Mouse (Mus musculus) embryonic facial prominence, embryonic 14.5 days (tissue): ENCODE data around the gene Vmn1r76. TPM values are rescaled to one million over a fixed set of nuclear protein-coding genes. Genes with fewer than 3 reads are reported as not detected.

ENCODE experiments used
- ATAC-seq: fragments of 200-750 bp; cut with Nextera tagmentation; 2 replicates; pipeline ENCODE4 v1.8.0; 2017; ENCODE audit warnings: low read depth, moderate number of reproducible peaks, moderate TSS enrichment
- DNase-seq: peaks from one replicate; pipeline ENCODE4 v3.0.0-alpha.2; 2015; ENCODE audit warnings: low spot score
- H3K27ac ChIP-seq: fragments of 300-500 bp; sonication (generic); replicated peaks from 2 replicates; pipeline ENCODE4 v1.5.1; 2014; ENCODE audit warnings: low read depth, mild to moderate bottlenecking, low read length, moderate library complexity
- H3K27me3 ChIP-seq: fragments of 300-500 bp; sonication (generic); replicated peaks from 2 replicates; pipeline ENCODE4 v1.6.1; 2014; ENCODE audit warnings: low read length; ENCODE audit not compliant: control insufficient read depth, insufficient read depth
- H3K36me3 ChIP-seq: fragments of 300-500 bp; sonication (generic); 2 replicates; pipeline ENCODE4 v1.6.1; 2014; ENCODE audit warnings: low read length, mixed read lengths; ENCODE audit not compliant: control insufficient read depth, insufficient read depth
- H3K4me1 ChIP-seq: fragments of 300-500 bp; sonication (generic); 2 replicates; pipeline ENCODE4 v1.6.1; 2014; ENCODE audit warnings: antibody characterized with exemption, low read length; ENCODE audit not compliant: control insufficient read depth, insufficient read depth
- H3K4me2 ChIP-seq: fragments of 300-500 bp; sonication (generic); 2 replicates; pipeline ENCODE4 v1.6.1; 2014; ENCODE audit warnings: low read depth, mild to moderate bottlenecking, low read length, moderate library complexity, mixed read lengths
- H3K4me3 ChIP-seq: fragments of 300-500 bp; sonication (generic); 2 replicates; pipeline ENCODE4 v1.5.1; 2014; ENCODE audit warnings: low read depth, mild to moderate bottlenecking, low read length
- H3K9ac ChIP-seq: fragments of 300-500 bp; sonication (generic); 2 replicates; pipeline ENCODE4 v1.6.1; 2014; ENCODE audit warnings: low read depth, mild to moderate bottlenecking, low read length, moderate library complexity, mixed read lengths
- H3K9me3 ChIP-seq: fragments of 300-500 bp; sonication (generic); 2 replicates; pipeline ENCODE4 v1.6.1; 2016; ENCODE audit warnings: low read length; ENCODE audit not compliant: control insufficient read depth
- WGBS: fragments of 180-500 bp; shearing (Covaris S2); extraction: QIAGEN DNeasy Blood & Tissue Kit; methylation state at CpG from one replicate; pipeline ENCODE4 v1.1.7; 2014; 5-methylcytosine and 5-hydroxymethylcytosine counted together
- polyA plus RNA-seq: library from polyadenylated mRNA; unstranded; fragments of >200 nt; fragmentation: Nextera tagmentation; extraction: Ambion mirVana; gene quantifications from 2 replicates; pipeline ENCODE4 v1.2.1, GENCODE M21; 2014

The Vmn1r76 gene
- polyA plus RNA-seq: not detected in 2 replicates

DNA sequence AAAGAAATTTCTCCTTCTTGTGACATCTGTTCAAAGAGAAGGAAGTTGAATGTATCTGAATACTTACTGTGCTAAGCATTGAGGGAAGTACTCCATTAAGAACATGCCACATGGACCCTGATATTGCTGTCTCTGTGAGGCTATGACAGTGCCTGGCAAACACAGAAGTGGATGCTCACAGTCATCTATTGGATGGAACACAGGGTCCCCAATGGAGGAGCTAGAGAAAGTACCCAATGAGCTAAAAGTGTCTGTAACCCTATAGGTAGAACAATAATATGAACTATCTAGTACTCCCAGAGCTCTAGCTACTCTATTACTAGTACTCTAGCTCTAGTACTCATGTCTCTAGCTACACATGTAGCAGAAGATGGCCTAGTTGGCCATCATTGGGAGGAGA is at the start of gene Vmn1r76:
TSS of gene Vmn1r76 (minus strand) at position 101 of the 400 bp plus-strand sequence.
- Histone ChIP-seq H3K27me3 (no peaks in the 10 kb centered on the region), H3K9ac (no peak within 1 kb of the TSS), H3K27ac (no peak within 1 kb of the TSS), H3K36me3 (no peaks in the 10 kb centered on the region), H3K4me2 (no peak within 1 kb of the TSS), H3K4me3 (no peak within 1 kb of the TSS), H3K4me1 (no peaks in the 10 kb centered on the region), H3K9me3 (peaks cover 6% of the 10 kb centered on the region; the same call in 1 of the 2 replicates)
- DNase-seq (no peak), ATAC-seq (no peak)

DNA sequence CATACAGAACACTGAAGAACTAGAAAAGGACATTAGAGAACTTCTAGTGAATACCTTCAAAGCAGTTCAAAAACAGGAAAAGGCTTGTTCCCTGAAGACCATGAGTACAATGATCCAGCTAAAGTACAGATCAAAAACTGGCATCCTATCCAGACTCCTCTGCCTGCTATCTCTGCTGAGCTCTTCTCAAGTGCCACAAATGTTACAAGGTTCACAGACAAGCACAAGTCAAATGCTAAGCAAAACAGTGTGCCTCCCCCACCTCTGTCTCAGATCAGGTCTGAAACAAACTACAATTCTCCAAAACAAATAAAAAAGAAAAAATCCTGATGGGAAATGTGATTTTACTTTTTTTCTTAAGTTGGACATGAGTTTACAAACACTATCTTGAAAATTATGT is 34.6 kb upstream of the Vmn1r76 start:
- Histone ChIP-seq H3K4me3 (no peak overlapping the region), H3K36me3 (no peaks in the 10 kb centered on the region), H3K4me2 (no peak overlapping the region), H3K9ac (no peak overlapping the region), H3K9me3 (peaks cover 32% of the 10 kb centered on the region; the same call in 1 of the 2 replicates), H3K4me1 (no peaks in the 10 kb centered on the region), H3K27ac (no peak overlapping the region), H3K27me3 (no peaks in the 10 kb centered on the region)
- DNase-seq: no peak
- ATAC-seq: no peak

DNA sequence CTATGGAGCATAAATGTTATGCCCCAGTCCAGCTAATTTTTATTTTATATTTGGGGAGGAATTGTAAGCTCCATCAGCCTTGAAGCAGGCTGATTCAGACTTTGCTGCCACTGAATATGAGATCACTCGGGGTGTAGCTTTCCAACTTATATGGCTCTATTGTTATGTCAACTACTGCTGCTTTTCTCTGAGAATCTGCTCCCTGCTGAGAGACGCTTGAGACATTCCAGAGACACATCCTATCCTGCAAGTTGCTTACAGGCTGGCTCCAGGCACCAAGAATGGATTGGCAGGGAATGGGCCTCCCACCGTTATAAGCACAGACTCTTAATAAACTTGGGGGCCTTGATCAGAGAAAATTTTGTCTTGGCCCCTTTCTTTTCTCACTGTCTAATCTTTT is 10.0 kb upstream of the Vmn1r76 start:
- H3K36me3 ChIP-seq: no peaks in the 10 kb centered on the region
- no peaks in the 10 kb centered on the region for H3K27me3 ChIP-seq
- H3K4me1 ChIP-seq: no peaks in the 10 kb centered on the region
- H3K9ac ChIP-seq: no peak overlapping the region
- peaks cover 28% of the 10 kb centered on the region; the same call in 1 of the 2 replicates for H3K9me3 ChIP-seq
- no peak overlapping the region for H3K4me3 ChIP-seq
- ATAC-seq: no peak
- no peak overlapping the region for H3K4me2 ChIP-seq
- DNase-seq: no peak
- H3K27ac ChIP-seq: no peak overlapping the region
- 74% methylated on average over 3 of the region's 3 CpGs for WGBS

DNA sequence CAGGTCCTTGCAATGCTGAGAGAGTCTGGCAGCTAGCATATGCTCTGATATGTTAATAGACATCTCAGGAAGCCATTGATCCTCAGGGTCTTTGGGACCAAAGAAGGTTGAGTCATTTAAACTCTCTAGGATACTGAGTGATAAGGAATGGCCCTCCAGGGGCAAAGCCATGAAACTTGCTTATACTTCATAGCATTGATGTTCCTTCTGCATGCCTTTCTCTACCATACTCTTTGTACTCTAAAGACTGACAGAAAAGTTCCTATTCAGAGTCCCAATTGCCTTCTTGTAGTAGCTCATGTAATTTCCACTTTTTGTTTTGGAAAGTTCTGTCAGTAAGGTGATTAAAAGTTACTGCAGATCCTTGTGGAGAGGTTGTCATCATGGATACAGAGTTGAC is 63.7 kb downstream of the Vmn1r76 start, which contains the start of gene Vmn1r75:
TSS of gene Vmn1r75 (plus strand) at position 301 of the 400 bp plus-strand sequence.
- ATAC-seq: no peak

More for the DNA sequence above, 63.7 kb downstream of the Vmn1r76 start, which contains the start of gene Vmn1r75:
- H3K9me3 ChIP-seq: 0 out of 2 replicates have a peak, but pooled peaks cover 11% of the 10 kb centered on the region
- no peak within 1 kb of the TSS for H3K4me2 ChIP-seq
- no peak within 1 kb of the TSS for H3K27ac ChIP-seq
- no peak within 1 kb of the TSS for H3K9ac ChIP-seq
- H3K36me3 ChIP-seq: no peaks in the 10 kb centered on the region
- H3K27me3 ChIP-seq: no peaks in the 10 kb centered on the region
- no peak for DNase-seq
- no peak within 1 kb of the TSS for H3K4me3 ChIP-seq
- no peaks in the 10 kb centered on the region for H3K4me1 ChIP-seq

Other genes starting within 250 kb of the Vmn1r76 start
- gene Vmn1r73, start 207.9 kb downstream of the Vmn1r76 start, polyA plus RNA-seq: not detected in 2 replicates
- gene Vmn1r74, start 104.2 kb downstream of the Vmn1r76 start, polyA plus RNA-seq: not detected in 2 replicates
- gene Vmn1r75, start 63.6 kb downstream of the Vmn1r76 start, polyA plus RNA-seq: not detected in 2 replicates
- gene Vmn1r77, start 98.5 kb upstream of the Vmn1r76 start, polyA plus RNA-seq: not detected in 2 replicates
- gene Vmn1r78, start 212.0 kb upstream of the Vmn1r76 start, polyA plus RNA-seq: not detected in 2 replicates
- gene Vmn1r79, start 233.1 kb upstream of the Vmn1r76 start, polyA plus RNA-seq: not detected in 2 replicates